Mouse (Mus musculus) midbrain, embryonic 10.5 days (tissue): ENCODE results near the gene Bcl2a1d. TPM values are rescaled to one million over a fixed set of nuclear protein-coding genes. Genes with fewer than 3 reads are reported as not detected.
A peak's percentile ranks its signal among the peaks of the same experiment; 100 is the strongest.
"Not testable (repeated sequence)": the region's sequence is repeated elsewhere in the genome, so short reads cannot be mapped to it uniquely, and the experiment has no call there.

Experiments used
- DNase-seq: peaks from one replicate; pipeline ENCODE4 v3.0.0-alpha.2; 2017; ENCODE audit warnings: low spot score
- H3K27ac ChIP-seq: fragments of 300-500 bp; sonication (generic); replicated peaks from 2 replicates; pipeline ENCODE4 v1.5.1; 2016; ENCODE audit warnings: mild to moderate bottlenecking
- H3K27me3 ChIP-seq: fragments of 300-500 bp; sonication (generic); 2 replicates; pipeline ENCODE4 v1.6.1; 2016; ENCODE audit warnings: low read depth, mild to moderate bottlenecking; ENCODE audit not compliant: poor library complexity, severe bottlenecking
- H3K36me3 ChIP-seq: fragments of 300-500 bp; sonication (generic); 2 replicates; pipeline ENCODE4 v1.6.1; 2016; ENCODE audit warnings: mild to moderate bottlenecking, moderate library complexity
- H3K4me1 ChIP-seq: fragments of 300-500 bp; sonication (generic); 2 replicates; pipeline ENCODE4 v1.6.1; 2016
- H3K4me3 ChIP-seq: fragments of 300-500 bp; sonication (generic); 2 replicates; pipeline ENCODE4 v1.5.1; 2016; ENCODE audit warnings: mild to moderate bottlenecking, moderate library complexity
- H3K9me3 ChIP-seq: fragments of 300-500 bp; sonication (generic); replicated peaks from 2 replicates; pipeline ENCODE4 v1.6.1; 2016; ENCODE audit warnings: mild to moderate bottlenecking
- WGBS: fragments of 180-500 bp; shearing (Covaris S2); methylation state at CpG from one replicate; pipeline ENCODE4 v1.1.7; 2016; 5-methylcytosine and 5-hydroxymethylcytosine counted together
- polyA plus RNA-seq: library from polyadenylated mRNA; unstranded; fragments of >200 nt; fragmentation: Nextera tagmentation; extraction: Ambion mirVana; gene quantifications from 2 replicates; pipeline ENCODE4 v1.2.1, GENCODE M21; 2016

Gene Bcl2a1d
- polyA plus RNA-seq, 1 experiment from 2014 or later: not detected

DNA sequence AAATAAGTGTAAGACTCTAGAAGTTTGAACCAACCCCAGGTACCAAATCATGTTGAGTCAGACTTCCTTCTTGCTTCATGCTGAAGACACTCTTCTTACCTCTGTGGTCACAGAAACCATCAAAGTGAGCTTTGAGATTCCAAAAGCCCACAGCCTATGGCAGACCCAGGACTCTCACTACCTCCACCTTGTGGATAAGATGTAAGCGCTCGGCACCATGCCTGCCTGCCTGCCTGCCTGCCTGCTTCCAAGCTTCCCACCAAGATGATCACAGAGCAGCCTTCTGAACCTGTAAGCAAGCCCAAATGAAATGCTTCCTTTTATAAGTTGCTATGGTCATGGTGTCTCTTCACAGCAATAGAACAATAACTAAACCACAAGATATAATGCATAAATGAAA lies 13.6 kb downstream of the Bcl2a1d start:
- H3K36me3 ChIP-seq, H3K4me3 ChIP-seq, H3K4me1 ChIP-seq, H3K27me3 ChIP-seq, H3K9me3 ChIP-seq, H3K27ac ChIP-seq: not testable (repeated sequence)
- 32% methylated on average over 2 of the region's 2 CpGs for WGBS
- DNase-seq: peak; percentile 20

DNA sequence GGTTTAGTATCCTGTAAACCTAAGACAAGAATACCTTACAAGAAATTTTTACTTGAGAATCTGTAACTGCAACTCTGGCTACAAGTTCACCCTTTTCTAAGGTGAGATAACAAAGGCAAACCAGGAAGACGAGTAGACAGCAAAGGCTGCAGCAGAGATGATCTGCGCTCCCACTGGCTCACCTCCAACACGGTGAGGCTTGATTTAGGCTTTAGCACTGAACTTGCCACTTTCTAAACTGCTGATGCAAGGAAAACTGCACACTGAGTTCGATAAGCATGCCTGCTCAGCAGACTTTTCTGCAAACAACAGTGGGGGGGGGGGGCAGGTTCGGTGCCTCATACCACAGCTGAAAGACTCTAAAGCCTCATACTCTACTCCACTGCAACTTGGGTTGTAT lies 17.2 kb downstream of the Bcl2a1d start:
- H3K4me3 ChIP-seq, H3K27me3 ChIP-seq, H3K4me1 ChIP-seq, H3K36me3 ChIP-seq, DNase-seq, H3K9me3 ChIP-seq, H3K27ac ChIP-seq: not testable (repeated sequence)
- 92% methylated on average over 5 of the region's 5 CpGs for WGBS

GRCm38 (mm10) chr9:88712164-88712749 lies 19.5 kb downstream of the Bcl2a1d start:
- DNase-seq, H3K9me3 ChIP-seq, H3K4me3 ChIP-seq, H3K36me3 ChIP-seq, H3K27me3 ChIP-seq, H3K27ac ChIP-seq, H3K4me1 ChIP-seq: not testable (repeated sequence)
- 84% methylated on average over 3 of the region's 3 CpGs for WGBS

DNA sequence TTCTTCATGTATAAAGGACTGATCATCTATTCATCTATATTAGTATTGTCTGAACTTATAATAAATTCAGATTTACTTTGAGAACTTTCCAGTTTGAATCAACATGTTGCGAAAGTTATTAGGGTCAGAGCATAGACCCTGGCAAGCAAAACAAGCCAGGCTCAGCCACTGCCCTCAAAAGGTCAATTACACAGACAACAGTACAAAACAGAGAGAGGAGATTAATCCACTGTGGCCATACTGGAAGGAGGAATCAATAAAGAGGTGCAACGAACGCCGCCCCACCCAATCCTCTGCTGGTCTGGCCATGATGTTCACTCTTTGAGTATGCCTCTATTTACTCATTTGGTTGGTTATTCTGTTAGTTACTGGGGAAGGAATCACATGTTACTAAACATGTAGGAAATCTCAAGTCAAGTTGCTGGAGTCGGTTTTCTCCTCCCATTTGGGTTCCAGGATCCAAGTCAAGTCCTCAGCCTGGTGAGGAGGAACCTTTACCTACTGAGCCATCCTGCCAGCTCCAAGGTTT lies 20.7 kb downstream of the Bcl2a1d start:
- H3K4me1 ChIP-seq, H3K9me3 ChIP-seq, DNase-seq, H3K27me3 ChIP-seq, H3K4me3 ChIP-seq, H3K27ac ChIP-seq, H3K36me3 ChIP-seq: not testable (repeated sequence)
- 88% methylated on average over 4 of the region's 5 CpGs for WGBS

DNA sequence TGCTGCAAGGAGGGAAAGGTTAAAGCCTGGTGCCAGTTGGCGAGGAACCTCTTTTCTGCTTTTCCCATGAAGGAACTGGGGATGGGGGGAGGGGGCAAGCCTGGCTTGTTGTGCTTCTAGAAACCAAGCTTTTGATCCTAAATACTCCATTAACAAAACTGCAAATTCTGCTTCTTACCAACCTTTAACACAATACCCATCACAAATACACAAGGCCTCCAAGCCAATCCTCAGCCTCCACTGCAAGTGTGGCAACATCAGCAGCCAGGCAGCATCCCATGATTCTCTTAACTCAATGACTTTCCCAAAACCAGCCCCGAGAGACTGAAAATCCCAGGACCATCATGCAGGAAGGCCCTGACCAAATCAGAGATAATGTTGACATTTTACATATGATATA lies 21.3 kb downstream of the Bcl2a1d start:
- H3K27ac ChIP-seq, H3K27me3 ChIP-seq, H3K4me3 ChIP-seq, H3K36me3 ChIP-seq, H3K4me1 ChIP-seq, DNase-seq, H3K9me3 ChIP-seq: not testable (repeated sequence)
- WGBS: 96% methylated on average over 2 of the region's 2 CpGs

GRCm38 (mm10) chr9:88709794-88710193 lies 21.9 kb downstream of the Bcl2a1d start:
- WGBS: 93% methylated on average over 5 of the region's 5 CpGs
- H3K27me3 ChIP-seq, H3K36me3 ChIP-seq, H3K9me3 ChIP-seq, H3K27ac ChIP-seq, H3K4me1 ChIP-seq, DNase-seq, H3K4me3 ChIP-seq: not testable (repeated sequence)

DNA sequence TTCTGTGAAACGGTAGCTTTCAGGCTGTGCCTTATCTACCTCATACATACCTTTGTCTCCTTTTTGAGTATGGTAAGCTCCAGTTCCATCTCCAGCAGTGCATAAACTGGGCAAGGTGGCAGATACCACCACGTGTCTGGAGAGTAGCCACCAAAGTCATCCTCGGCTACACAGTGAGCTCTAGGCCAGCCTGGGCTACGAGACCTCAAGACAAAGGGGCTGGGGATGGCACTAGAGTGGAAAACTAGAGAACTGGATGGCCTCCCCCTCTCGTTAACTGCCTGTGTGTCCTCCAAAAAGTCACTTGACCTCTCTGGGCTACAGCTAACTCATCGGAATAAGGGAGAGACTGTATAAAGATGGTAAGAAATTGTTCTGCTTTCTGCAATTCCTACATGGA lies 22.4 kb downstream of the Bcl2a1d start:
- no peak for DNase-seq
- Histone ChIP-seq H3K36me3 (no peaks in the 10 kb centered on the region), H3K4me3 (no peak overlapping the region), H3K4me1 (no peaks in the 10 kb centered on the region), H3K9me3 (no peaks in the 10 kb centered on the region), H3K27me3 (no peaks in the 10 kb centered on the region), H3K27ac (no peak overlapping the region)
- 89% methylated on average over 6 of the region's 6 CpGs for WGBS

DNA sequence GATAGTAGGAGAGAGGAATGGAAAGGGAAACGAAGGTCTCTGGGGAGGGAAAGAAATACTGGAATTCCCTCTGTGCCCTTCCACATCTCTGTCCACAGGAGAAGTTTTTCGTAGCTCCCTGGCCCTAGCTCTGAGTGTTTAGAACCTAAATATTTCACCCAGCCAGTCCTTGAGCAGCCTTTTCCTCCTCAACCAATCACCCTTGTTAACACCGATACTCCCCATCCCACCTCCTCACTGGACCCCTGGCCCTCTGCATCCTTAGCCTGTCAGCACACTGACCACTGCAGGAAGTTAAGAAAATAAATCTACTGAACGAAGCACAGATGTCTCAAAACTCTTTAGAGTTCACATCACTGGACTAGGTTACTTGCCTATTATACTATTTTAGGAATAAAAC lies 25.0 kb downstream of the Bcl2a1d start:
- DNase-seq: no peak
- H3K4me1 ChIP-seq: no peaks in the 10 kb centered on the region
- H3K27me3 ChIP-seq: no peaks in the 10 kb centered on the region
- no peaks in the 10 kb centered on the region for H3K36me3 ChIP-seq
- WGBS: 78% methylated on average over 4 of the region's 4 CpGs
- H3K4me3 ChIP-seq: no peak overlapping the region
- H3K9me3 ChIP-seq: no peaks in the 10 kb centered on the region
- no peak overlapping the region for H3K27ac ChIP-seq

GRCm38 (mm10) chr9:88705157-88705556 lies 26.6 kb downstream of the Bcl2a1d start:
- H3K36me3 ChIP-seq, H3K4me1 ChIP-seq, DNase-seq, H3K27me3 ChIP-seq, H3K4me3 ChIP-seq, H3K9me3 ChIP-seq, H3K27ac ChIP-seq: not testable (repeated sequence)
- 81% methylated on average over 8 of the region's 8 CpGs for WGBS

GRCm38 (mm10) chr9:88698746-88699145 lies 33.0 kb downstream of the Bcl2a1d start:
- not testable (repeated sequence) for DNase-seq, H3K9me3 ChIP-seq, H3K27ac ChIP-seq, H3K27me3 ChIP-seq, H3K4me1 ChIP-seq, H3K4me3 ChIP-seq, H3K36me3 ChIP-seq
- WGBS: 100% methylated on average over 1 of the region's 2 CpGs

DNA sequence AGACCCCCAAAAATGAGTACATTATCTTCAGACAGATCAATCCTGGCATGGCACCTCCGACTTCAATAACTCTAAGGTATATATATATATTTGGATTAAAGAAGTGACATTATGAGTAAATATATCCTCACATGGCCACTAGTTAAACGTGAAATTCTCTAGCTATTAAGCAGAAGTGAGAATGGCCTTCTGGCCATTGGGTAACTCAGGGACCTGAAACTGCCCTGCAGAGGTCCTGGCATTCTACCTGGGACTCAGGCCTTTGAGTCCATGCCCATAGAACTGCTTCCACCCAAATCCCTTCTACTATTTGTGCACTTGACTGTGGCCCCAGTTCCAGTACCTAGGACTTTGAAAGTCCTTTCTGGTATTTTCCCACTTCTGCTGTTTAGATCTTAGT lies 40.4 kb downstream of the Bcl2a1d start:
- H3K27me3 ChIP-seq, H3K27ac ChIP-seq, DNase-seq, H3K4me3 ChIP-seq, H3K4me1 ChIP-seq, H3K36me3 ChIP-seq, H3K9me3 ChIP-seq: not testable (repeated sequence)
- 83% methylated on average over 2 of the region's 2 CpGs for WGBS

- DNase-seq, H3K36me3 ChIP-seq, H3K27ac ChIP-seq, H3K4me1 ChIP-seq, H3K9me3 ChIP-seq, H3K4me3 ChIP-seq, H3K27me3 ChIP-seq: not testable (repeated sequence)
- WGBS: 98% methylated on average over 3 of the region's 3 CpGs
Observed at GRCm38 (mm10) chr9:88689451-88689850, 42.3 kb downstream of the Bcl2a1d start.

GRCm38 (mm10) chr9:88686719-88687118 lies 45.0 kb downstream of the Bcl2a1d start:
- H3K4me1 ChIP-seq, H3K9me3 ChIP-seq, H3K27ac ChIP-seq, H3K36me3 ChIP-seq, H3K27me3 ChIP-seq, H3K4me3 ChIP-seq, DNase-seq: not testable (repeated sequence)
- WGBS: 94% methylated on average over 1 of the region's 1 CpGs
